Mouse (Mus musculus) liver, postnatal 0 days (tissue): ENCODE measurements around the gene Akap11.

Source experiments
- CTCF ChIP-seq: sonication (generic); IDR thresholded peaks from 2 replicates; pipeline ENCODE4 v1.5.1; 2016; ENCODE audit warnings: antibody characterized with exemption, low read depth
- EP300 ChIP-seq: IDR thresholded peaks from 2 replicates; pipeline ENCODE4 v1.6.1; 2016; ENCODE audit warnings: antibody characterized with exemption, low read depth, mild to moderate bottlenecking

GRCm38 (mm10) chr14:78559042-78559441 lies 22.4 kb upstream of the Akap11 start:
- TF ChIP-seq EP300 (no peak), CTCF (no peak)
